Mouse (Mus musculus): ENCODE measurements around the gene Fam155a. TPM values are rescaled to one million over a fixed set of nuclear protein-coding genes. Genes with fewer than 3 reads are reported as not detected.
"Not testable (repeated sequence)": the region's sequence is repeated elsewhere in the genome, so short reads cannot be mapped to it uniquely, and the experiment has no call there.

Fam155a gene
- total RNA-seq, 1 experiment from 2014 or later = 7.9 TPM

- DNase-seq = no peak
Observed at GRCm38 (mm10) chr8:9398606-9399263, 372.2 kb downstream of the Fam155a start.

- no peak for DNase-seq
Observed at GRCm38 (mm10) chr8:9398040-9398439, 372.9 kb downstream of the Fam155a start.

- DNase-seq = no peak
Observed at GRCm38 (mm10) chr8:9394670-9395069, 376.3 kb downstream of the Fam155a start.

- DNase-seq = no peak
Observed at GRCm38 (mm10) chr8:9393246-9393645, 377.7 kb downstream of the Fam155a start.

- DNase-seq = not testable (repeated sequence)
Observed at GRCm38 (mm10) chr8:9390229-9390628, 380.7 kb downstream of the Fam155a start.

GRCm38 (mm10) chr8:9369201-9369600, 401.8 kb downstream of the Fam155a start:
- no peak for DNase-seq

- DNase-seq = no peak
Observed at GRCm38 (mm10) chr8:9367721-9368120, 403.2 kb downstream of the Fam155a start.

- no peak for DNase-seq
Observed at GRCm38 (mm10) chr8:9365381-9365780, 405.6 kb downstream of the Fam155a start.

- peak; percentile 36 for DNase-seq
Observed at GRCm38 (mm10) chr8:9348523-9349135, 422.3 kb downstream of the Fam155a start.

GRCm38 (mm10) chr8:9347163-9347562, 423.8 kb downstream of the Fam155a start:
- no peak for DNase-seq

- DNase-seq = no peak
Observed at GRCm38 (mm10) chr8:9344136-9344535, 426.8 kb downstream of the Fam155a start.

GRCm38 (mm10) chr8:9342998-9343397, 428.0 kb downstream of the Fam155a start:
- DNase-seq = no peak

- no peak for DNase-seq
Observed at GRCm38 (mm10) chr8:9342593-9342992, 428.4 kb downstream of the Fam155a start.

- DNase-seq = no peak
Observed at GRCm38 (mm10) chr8:9337905-9338304, 433.1 kb downstream of the Fam155a start.

- no peak for DNase-seq
Observed at GRCm38 (mm10) chr8:9335933-9336303, 435.0 kb downstream of the Fam155a start.

- no peak for DNase-seq
Observed at GRCm38 (mm10) chr8:9335285-9335932, 435.6 kb downstream of the Fam155a start.

- DNase-seq = no peak
Observed at GRCm38 (mm10) chr8:9332766-9333165, 438.2 kb downstream of the Fam155a start.

GRCm38 (mm10) chr8:9309456-9309855, 461.5 kb downstream of the Fam155a start:
- peak; percentile 22 for DNase-seq

- DNase-seq = no peak
Observed at GRCm38 (mm10) chr8:9303526-9304135, 467.3 kb downstream of the Fam155a start.

GRCm38 (mm10) chr8:9295046-9295445, 475.9 kb downstream of the Fam155a start:
- no peak for DNase-seq

GRCm38 (mm10) chr8:9292532-9292931, 478.4 kb downstream of the Fam155a start:
- DNase-seq = no peak

- DNase-seq = no peak
Observed at GRCm38 (mm10) chr8:9288015-9288729, 482.8 kb downstream of the Fam155a start.

GRCm38 (mm10) chr8:9274117-9274516, 496.8 kb downstream of the Fam155a start:
- DNase-seq = no peak

Data from adrenal gland, postnatal 25 days (tissue).